Mouse (Mus musculus) hindbrain, embryonic 15.5 days (tissue): ENCODE measurements around the gene Cnpy3. TPM values are rescaled to one million over a fixed set of nuclear protein-coding genes. Genes with fewer than 3 reads are reported as not detected.
A peak's percentile ranks its signal among the peaks of the same experiment; 100 is the strongest.

ENCODE experiments used
- ATAC-seq: fragments of 200-750 bp; cut with Nextera tagmentation; 2 replicates; pipeline ENCODE4 v1.8.0; 2017; ENCODE audit warnings: low read depth, moderate number of reproducible peaks, moderate TSS enrichment; ENCODE audit not compliant: low FRiP score
- H3K27ac ChIP-seq: fragments of 300-500 bp; sonication (generic); replicated peaks from 2 replicates; pipeline ENCODE4 v1.5.1; 2015; ENCODE audit warnings: mild to moderate bottlenecking, inconsistent platforms
- H3K27me3 ChIP-seq: fragments of 300-500 bp; sonication (generic); 2 replicates; pipeline ENCODE4 v1.6.1; 2015; ENCODE audit warnings: control low read depth, inconsistent platforms
- H3K36me3 ChIP-seq: fragments of 300-500 bp; sonication (generic); 2 replicates; pipeline ENCODE4 v1.6.1; 2015; ENCODE audit warnings: control low read depth, inconsistent platforms
- H3K4me1 ChIP-seq: fragments of 300-500 bp; sonication (generic); replicated peaks from 2 replicates; pipeline ENCODE4 v1.6.1; 2015; ENCODE audit warnings: control low read depth, inconsistent platforms
- H3K4me2 ChIP-seq: fragments of 300-500 bp; sonication (generic); 2 replicates; pipeline ENCODE4 v1.6.1; 2015; ENCODE audit warnings: moderate library complexity, mild to moderate bottlenecking, inconsistent platforms
- H3K4me3 ChIP-seq: fragments of 300-500 bp; sonication (generic); 2 replicates; pipeline ENCODE4 v1.5.1; 2015; ENCODE audit warnings: mild to moderate bottlenecking, inconsistent platforms
- H3K9ac ChIP-seq: fragments of 300-500 bp; sonication (generic); 2 replicates; pipeline ENCODE4 v1.6.1; 2015; ENCODE audit warnings: inconsistent platforms
- H3K9me3 ChIP-seq: fragments of 300-500 bp; sonication (generic); 2 replicates; pipeline ENCODE4 v1.6.1; 2016; ENCODE audit warnings: control low read depth, inconsistent platforms
- WGBS: fragments of 180-500 bp; shearing (Covaris S2); methylation state at CpG from one replicate; pipeline ENCODE4 v1.1.7; 2015; 5-methylcytosine and 5-hydroxymethylcytosine counted together
- polyA plus RNA-seq: library from polyadenylated mRNA; unstranded; fragments of >200 nt; fragmentation: Nextera tagmentation; extraction: Ambion mirVana; gene quantifications from 2 replicates; pipeline ENCODE4 v1.2.1, GENCODE M21; 2015

Gene Cnpy3
- polyA plus RNA-seq, 1 experiment from 2014 or later, result 73.5 TPM

- no peaks in the 10 kb centered on the region for H3K9me3 ChIP-seq
- no peaks in the 10 kb centered on the region; the same call in 1 of the 2 replicates for H3K36me3 ChIP-seq
- no peak overlapping the region for H3K9ac ChIP-seq
- no peak overlapping the region for H3K4me3 ChIP-seq
- no peaks in the 10 kb centered on the region for H3K4me1 ChIP-seq
- H3K4me2 ChIP-seq, result peak overlapping the region; percentile 18; the same call in 1 of the 2 replicates
- no peak for ATAC-seq
- H3K27ac ChIP-seq, result no peak overlapping the region
- H3K27me3 ChIP-seq, result peaks cover 5% of the 10 kb centered on the region; the same call in 1 of the 2 replicates
- WGBS, result 57% methylated on average over 11 of the region's 11 CpGs
Observed at GRCm38 (mm10) chr17:46728496-46728895, 23.5 kb downstream of the Cnpy3 start.

- no peak overlapping the region for H3K27ac ChIP-seq
- 40% methylated on average over 6 of the region's 6 CpGs for WGBS
- H3K9ac ChIP-seq, result no peak overlapping the region
- no peaks in the 10 kb centered on the region for H3K9me3 ChIP-seq
- H3K4me2 ChIP-seq, result no peak overlapping the region
- H3K4me3 ChIP-seq, result no peak overlapping the region
- peaks cover 5% of the 10 kb centered on the region; the same call in 1 of the 2 replicates for H3K27me3 ChIP-seq
- no peak for ATAC-seq
- no peaks in the 10 kb centered on the region for H3K4me1 ChIP-seq
- peaks cover 4% of the 10 kb centered on the region for H3K36me3 ChIP-seq
Observed at GRCm38 (mm10) chr17:46728021-46728420, 24.0 kb downstream of the Cnpy3 start.

GRCm38 (mm10) chr17:46727271-46727670 is 24.7 kb downstream of the Cnpy3 start:
- ATAC-seq, result no peak
- Histone ChIP-seq H3K4me2 (no peak overlapping the region), H3K4me3 (no peak overlapping the region), H3K27ac (no peak overlapping the region), H3K9ac (no peak overlapping the region), H3K4me1 (no peaks in the 10 kb centered on the region), H3K27me3 (peaks cover 5% of the 10 kb centered on the region; the same call in 1 of the 2 replicates), H3K36me3 (peaks cover 4% of the 10 kb centered on the region), H3K9me3 (no peaks in the 10 kb centered on the region)
- WGBS, result 90% methylated on average over 11 of the region's 11 CpGs

GRCm38 (mm10) chr17:46725731-46726645 is 26.0 kb downstream of the Cnpy3 start:
- H3K4me1 ChIP-seq, result no peaks in the 10 kb centered on the region
- no peak for ATAC-seq
- WGBS, result 90% methylated on average over 26 of the region's 26 CpGs
- H3K9me3 ChIP-seq, result no peaks in the 10 kb centered on the region
- H3K36me3 ChIP-seq, result peaks cover 4% of the 10 kb centered on the region
- H3K27ac ChIP-seq, result no peak overlapping the region
- peaks cover 5% of the 10 kb centered on the region; the same call in 1 of the 2 replicates for H3K27me3 ChIP-seq
- H3K9ac ChIP-seq, result no peak overlapping the region
- H3K4me3 ChIP-seq, result no peak overlapping the region
- H3K4me2 ChIP-seq, result no peak overlapping the region

GRCm38 (mm10) chr17:46725273-46725672 is 26.7 kb downstream of the Cnpy3 start:
- ATAC-seq, result no peak
- Histone ChIP-seq H3K4me3 (no peak overlapping the region), H3K27me3 (peaks cover 5% of the 10 kb centered on the region; the same call in 1 of the 2 replicates), H3K9ac (no peak overlapping the region), H3K27ac (no peak overlapping the region), H3K4me2 (no peak overlapping the region), H3K36me3 (peaks cover 4% of the 10 kb centered on the region), H3K4me1 (no peaks in the 10 kb centered on the region), H3K9me3 (no peaks in the 10 kb centered on the region)
- WGBS, result 53% methylated on average over 9 of the region's 9 CpGs

GRCm38 (mm10) chr17:46724477-46725084 is 27.4 kb downstream of the Cnpy3 start:
- 78% methylated on average over 19 of the region's 20 CpGs for WGBS
- no peak overlapping the region for H3K4me2 ChIP-seq
- no peak for ATAC-seq
- no peak overlapping the region for H3K9ac ChIP-seq
- no peak overlapping the region for H3K4me3 ChIP-seq
- H3K27me3 ChIP-seq, result peaks cover 5% of the 10 kb centered on the region; the same call in 1 of the 2 replicates
- peaks cover 4% of the 10 kb centered on the region for H3K36me3 ChIP-seq
- no peak overlapping the region for H3K27ac ChIP-seq
- H3K9me3 ChIP-seq, result no peaks in the 10 kb centered on the region
- H3K4me1 ChIP-seq, result no peaks in the 10 kb centered on the region

GRCm38 (mm10) chr17:46721077-46721476 is 30.9 kb downstream of the Cnpy3 start:
- no peak overlapping the region for H3K4me2 ChIP-seq
- H3K27me3 ChIP-seq, result no peaks in the 10 kb centered on the region
- H3K9ac ChIP-seq, result no peak overlapping the region
- 89% methylated on average over 7 of the region's 7 CpGs for WGBS
- no peaks in the 10 kb centered on the region for H3K4me1 ChIP-seq
- no peak overlapping the region for H3K27ac ChIP-seq
- peaks cover 8% of the 10 kb centered on the region for H3K36me3 ChIP-seq
- no peak for ATAC-seq
- no peaks in the 10 kb centered on the region for H3K9me3 ChIP-seq
- H3K4me3 ChIP-seq, result no peak overlapping the region

GRCm38 (mm10) chr17:46714756-46715481 is 37.1 kb downstream of the Cnpy3 start:
- no peak for ATAC-seq
- no peak overlapping the region for H3K4me2 ChIP-seq
- no peaks in the 10 kb centered on the region for H3K27me3 ChIP-seq
- peaks cover 24% of the 10 kb centered on the region for H3K36me3 ChIP-seq
- H3K9ac ChIP-seq, result no peak overlapping the region
- peaks cover 25% of the 10 kb centered on the region for H3K4me1 ChIP-seq
- H3K27ac ChIP-seq, result no peak overlapping the region
- 95% methylated on average over 11 of the region's 11 CpGs for WGBS
- H3K4me3 ChIP-seq, result no peak overlapping the region
- H3K9me3 ChIP-seq, result no peaks in the 10 kb centered on the region

GRCm38 (mm10) chr17:46713849-46714248 is 38.2 kb downstream of the Cnpy3 start:
- Histone ChIP-seq H3K9me3 (no peaks in the 10 kb centered on the region), H3K4me2 (no peak overlapping the region), H3K9ac (no peak overlapping the region), H3K27me3 (no peaks in the 10 kb centered on the region), H3K27ac (no peak overlapping the region), H3K36me3 (peaks cover 24% of the 10 kb centered on the region), H3K4me3 (no peak overlapping the region), H3K4me1 (peaks cover 25% of the 10 kb centered on the region)
- ATAC-seq, result no peak
- 96% methylated on average over 9 of the region's 9 CpGs for WGBS

- no peaks in the 10 kb centered on the region for H3K9me3 ChIP-seq
- peaks cover 24% of the 10 kb centered on the region for H3K36me3 ChIP-seq
- H3K27ac ChIP-seq, result no peak overlapping the region
- H3K4me2 ChIP-seq, result peak overlapping the region; percentile 98
- ATAC-seq, result no peak
- peak overlapping the region; percentile 96 for H3K4me3 ChIP-seq
- WGBS, result 79% methylated on average over 7 of the region's 7 CpGs
- peak overlapping the region; percentile 88 for H3K9ac ChIP-seq
- H3K27me3 ChIP-seq, result no peaks in the 10 kb centered on the region
- H3K4me1 ChIP-seq, result peaks cover 25% of the 10 kb centered on the region
Observed at GRCm38 (mm10) chr17:46712442-46712841, 39.6 kb downstream of the Cnpy3 start.

GRCm38 (mm10) chr17:46711612-46712271 is 40.3 kb downstream of the Cnpy3 start:
- 1% methylated on average over 57 of the region's 76 CpGs for WGBS

More at GRCm38 (mm10) chr17:46711612-46712271, 40.3 kb downstream of the Cnpy3 start:
- Histone ChIP-seq H3K4me3 (peak overlapping the region; percentile 96), H3K9ac (peak overlapping the region; percentile 88), H3K36me3 (peaks cover 22% of the 10 kb centered on the region), H3K27me3 (no peaks in the 10 kb centered on the region), H3K4me2 (peak overlapping the region; percentile 98), H3K4me1 (peaks cover 25% of the 10 kb centered on the region), H3K9me3 (no peaks in the 10 kb centered on the region), H3K27ac (peak overlapping the region; percentile 72)
- peak; percentile 72 for ATAC-seq
